Mouse (Mus musculus): ENCODE data around the gene Btnl2.

Gene Btnl2

DNA sequence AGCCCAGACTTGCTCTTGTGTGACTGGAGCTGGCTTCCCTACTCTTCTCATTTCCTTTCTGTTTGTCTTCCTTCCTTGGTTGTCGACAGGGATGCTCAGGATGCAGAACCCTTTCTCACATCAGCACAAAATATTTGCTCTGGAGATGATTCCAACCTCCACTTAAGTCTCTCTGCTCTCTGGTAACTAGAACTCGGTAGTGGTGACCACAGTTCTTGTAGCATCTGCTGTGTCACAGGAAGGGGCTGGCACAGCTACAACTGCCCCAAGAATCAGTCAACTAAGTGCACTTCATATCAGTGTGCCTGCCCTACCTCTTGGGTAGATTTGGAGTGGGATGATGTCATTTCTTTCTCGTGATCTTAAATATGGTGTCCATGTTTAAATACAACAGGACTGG lies 8.6 kb upstream of the Btnl2 start:
- in situ Hi-C loops (cut with MboI, MseI) = loop anchor here (5.0 kb wide), 1 partner anchor 74 kb away; no protein-coding TSS in a partner anchor

- in situ Hi-C loops (cut with MboI, MseI) = loop anchor here (5.0 kb wide), 1 partner anchor 75 kb away; no protein-coding TSS in a partner anchor
These were observed 6.9 kb upstream of the Btnl2 start for GRCm38 (mm10) chr17:34347606-34348308.

- in situ Hi-C loops (cut with MboI, MseI) = loop anchor here (5.0 kb wide), 1 partner anchor 77 kb away; no protein-coding TSS in a partner anchor
These were observed 5.2 kb upstream of the Btnl2 start for GRCm38 (mm10) chr17:34349429-34349828.

DNA sequence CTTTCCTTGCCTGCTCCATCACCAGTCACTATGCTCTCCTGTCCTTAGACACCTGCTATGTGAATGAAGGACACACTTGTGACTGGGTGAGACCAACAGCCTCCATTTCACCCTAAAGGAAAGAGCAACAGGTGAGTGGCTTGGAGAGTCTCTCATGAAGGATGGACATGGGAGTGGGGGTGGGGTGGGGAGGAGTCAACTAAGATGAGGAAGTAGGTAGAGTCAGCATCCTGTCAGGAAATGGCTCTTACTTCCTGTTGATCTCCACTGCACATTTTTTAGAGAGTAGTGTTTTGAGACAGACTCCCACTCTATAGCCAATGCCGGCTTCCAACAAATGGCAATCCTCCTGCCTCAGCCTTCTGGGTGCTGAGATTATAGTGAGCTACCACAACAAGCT lies 318 bp downstream of the Btnl2 start:
- in situ Hi-C loops (cut with MboI, MseI) = loop anchor here (5.0 kb wide), 1 partner anchor 108 kb away; no protein-coding TSS in a partner anchor

GRCm38 (mm10) chr17:34362954-34363546 lies 8.4 kb downstream of the Btnl2 start:
- in situ Hi-C loops (cut with MboI, MseI) = no loop called here

DNA sequence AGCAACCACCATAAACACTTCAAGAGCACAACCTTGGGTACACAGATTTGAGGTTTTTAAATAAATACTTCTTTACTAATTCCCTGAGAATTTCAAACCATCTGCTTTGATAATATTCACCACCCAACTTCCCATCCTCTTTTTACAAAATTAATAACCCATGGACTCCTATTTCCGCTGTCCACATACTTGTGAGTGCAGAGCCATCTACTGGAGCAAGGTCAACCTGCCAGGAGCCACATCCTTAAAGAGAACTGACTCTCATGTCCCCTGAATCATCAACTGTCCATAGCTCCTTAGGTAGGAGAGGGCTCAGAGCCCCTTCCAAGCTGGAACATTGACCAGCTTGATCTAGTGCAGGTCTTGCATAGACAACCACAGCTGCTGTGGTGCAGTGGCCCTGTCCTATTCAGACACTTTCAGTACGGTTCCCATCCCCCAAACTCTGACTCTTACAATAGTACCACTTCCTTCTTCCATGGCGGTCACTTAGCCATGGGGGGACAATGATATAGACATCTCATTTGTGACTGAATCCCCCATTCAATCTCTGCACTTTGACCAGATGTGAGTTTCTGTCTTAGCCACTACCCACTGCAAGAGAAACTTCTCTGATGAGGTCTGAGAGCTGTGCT lies 9.2 kb downstream of the Btnl2 start:
- in situ Hi-C loops (cut with MboI, MseI) = no loop called here

DNA sequence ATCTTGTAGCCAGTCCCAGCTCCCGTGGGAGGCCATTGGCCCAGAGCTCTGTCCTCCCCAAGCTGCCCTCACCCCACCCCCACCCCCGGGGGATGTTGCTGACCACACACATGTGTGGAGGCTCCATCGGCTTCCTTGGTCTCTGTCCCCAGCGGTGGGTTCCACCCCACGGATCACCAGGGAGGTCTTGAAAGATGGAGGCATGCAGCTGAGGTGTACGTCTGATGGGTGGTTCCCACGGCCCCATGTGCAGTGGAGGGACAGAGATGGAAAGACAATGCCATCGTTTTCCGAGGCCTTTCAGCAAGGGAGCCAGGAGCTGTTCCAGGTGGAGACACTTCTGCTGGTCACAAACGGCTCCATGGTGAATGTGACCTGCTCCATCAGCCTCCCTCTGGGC lies 10.4 kb downstream of the Btnl2 start:
- in situ Hi-C loops (cut with MboI, MseI) = no loop called here

- in situ Hi-C loops (cut with MboI, MseI) = no loop called here
These were observed 15.9 kb downstream of the Btnl2 start for GRCm38 (mm10) chr17:34370563-34370962.

DNA sequence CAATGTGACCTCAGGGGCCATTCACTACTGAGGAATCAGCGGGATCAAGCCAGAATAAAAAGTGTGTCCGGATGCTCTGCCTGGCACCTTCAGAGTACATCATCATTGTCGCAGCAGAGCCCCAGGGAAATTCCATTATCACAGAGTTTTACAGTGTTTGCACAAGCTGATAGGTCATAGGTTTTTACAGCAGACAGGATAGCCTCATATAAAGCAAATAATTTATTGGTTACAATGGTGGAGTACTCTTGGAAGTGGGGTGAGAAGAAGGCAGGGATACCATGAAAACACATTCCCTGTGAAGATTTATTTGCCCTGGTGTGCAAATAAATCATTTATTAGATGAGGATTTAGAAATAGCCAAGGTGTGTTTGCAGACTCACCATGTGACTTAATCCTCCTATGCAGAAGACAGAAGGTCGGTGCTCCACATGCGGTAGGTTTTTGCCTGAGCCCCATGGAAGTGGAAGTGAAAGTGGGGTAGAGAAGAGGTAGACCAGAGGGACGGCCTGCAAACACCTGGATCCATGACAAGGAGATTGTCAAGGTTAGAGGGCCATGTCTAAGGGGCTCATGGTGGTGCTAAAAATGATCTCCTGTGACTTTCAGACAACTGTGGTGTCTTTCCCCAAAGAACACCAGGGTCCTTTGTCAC lies 18.6 kb downstream of the Btnl2 start:
- in situ Hi-C loops (cut with MboI, MseI) = no loop called here

GRCm38 (mm10) chr17:34376847-34377246 lies 22.2 kb downstream of the Btnl2 start, which contains the start of gene Btnl1:
Gene Btnl1, plus strand, starts transcription at chr17:34377132.
- in situ Hi-C loops (cut with MboI, MseI) = no loop called here

DNA sequence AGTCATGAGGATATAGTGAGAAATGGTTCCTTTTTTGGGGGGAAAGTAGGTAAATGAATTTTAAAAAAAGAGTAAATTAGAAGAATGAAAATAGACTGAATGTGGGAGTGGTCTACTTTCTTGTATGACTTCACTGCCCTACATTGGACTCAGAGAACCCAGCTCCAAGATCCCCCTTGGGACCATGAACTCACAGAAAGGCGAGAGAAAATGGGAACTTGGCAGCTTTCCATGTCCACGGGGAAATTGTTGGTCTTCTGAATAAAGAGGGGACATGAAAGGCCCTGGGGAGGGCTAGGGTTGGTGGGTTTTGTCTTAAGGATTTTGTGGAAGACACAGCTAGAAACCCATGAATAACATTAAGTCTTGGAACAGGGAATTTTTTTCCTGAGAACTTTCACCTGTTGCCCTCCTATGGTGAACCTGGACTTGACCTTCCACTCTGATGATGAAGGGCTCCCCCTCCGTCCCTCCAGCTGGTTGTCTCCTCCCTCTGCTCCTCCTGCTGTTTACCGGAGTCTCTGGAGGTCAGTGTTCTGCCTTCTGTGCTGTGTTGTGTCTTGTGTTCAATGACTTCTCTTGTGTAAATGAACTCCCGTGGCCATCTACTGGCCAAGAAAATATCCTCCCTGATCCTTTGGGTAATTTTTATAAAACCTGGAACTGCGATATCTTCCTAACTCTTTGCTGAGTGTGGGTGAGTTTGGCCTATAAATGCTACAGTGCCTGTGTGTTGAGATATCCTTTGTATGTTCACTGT lies 23.0 kb downstream of the Btnl2 start:
- in situ Hi-C loops (cut with MboI, MseI) = no loop called here

- in situ Hi-C loops (cut with MboI, MseI) = no loop called here
These were observed 24.1 kb downstream of the Btnl2 start for GRCm38 (mm10) chr17:34378716-34379115.

DNA sequence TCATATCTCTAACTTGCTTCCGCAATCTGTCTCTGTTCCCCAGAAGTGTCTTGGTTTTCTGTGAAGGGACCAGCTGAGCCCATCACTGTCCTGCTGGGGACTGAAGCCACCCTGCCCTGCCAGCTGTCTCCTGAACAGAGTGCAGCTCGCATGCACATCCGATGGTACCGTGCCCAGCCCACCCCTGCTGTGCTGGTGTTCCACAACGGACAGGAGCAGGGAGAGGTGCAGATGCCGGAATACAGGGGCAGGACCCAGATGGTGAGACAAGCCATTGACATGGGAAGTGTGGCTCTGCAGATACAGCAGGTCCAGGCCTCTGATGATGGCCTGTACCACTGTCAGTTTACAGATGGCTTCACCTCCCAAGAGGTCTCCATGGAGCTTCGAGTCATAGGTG lies 24.8 kb downstream of the Btnl2 start:
- in situ Hi-C loops (cut with MboI, MseI) = no loop called here

DNA sequence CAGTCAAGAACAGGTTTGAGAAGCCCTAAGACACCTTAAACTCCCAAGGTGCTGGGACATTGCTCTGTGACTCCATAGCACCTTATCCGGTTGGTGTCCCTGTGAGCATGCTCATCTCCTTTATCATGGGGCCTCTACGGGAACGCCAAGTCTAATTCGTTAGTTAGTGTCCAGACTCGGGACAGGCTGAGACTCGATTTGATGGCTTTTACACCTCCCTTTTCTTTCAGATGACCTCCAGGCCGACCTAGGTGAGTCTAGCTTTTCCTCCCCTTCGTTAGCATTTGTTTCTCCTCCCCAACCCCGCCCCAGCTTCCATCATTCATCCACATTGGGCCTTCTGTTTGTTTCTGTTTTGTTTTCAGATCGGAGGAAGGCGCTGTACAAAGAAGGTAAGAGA lies 27.3 kb downstream of the Btnl2 start:
- in situ Hi-C loops (cut with MboI, MseI) = no loop called here

DNA sequence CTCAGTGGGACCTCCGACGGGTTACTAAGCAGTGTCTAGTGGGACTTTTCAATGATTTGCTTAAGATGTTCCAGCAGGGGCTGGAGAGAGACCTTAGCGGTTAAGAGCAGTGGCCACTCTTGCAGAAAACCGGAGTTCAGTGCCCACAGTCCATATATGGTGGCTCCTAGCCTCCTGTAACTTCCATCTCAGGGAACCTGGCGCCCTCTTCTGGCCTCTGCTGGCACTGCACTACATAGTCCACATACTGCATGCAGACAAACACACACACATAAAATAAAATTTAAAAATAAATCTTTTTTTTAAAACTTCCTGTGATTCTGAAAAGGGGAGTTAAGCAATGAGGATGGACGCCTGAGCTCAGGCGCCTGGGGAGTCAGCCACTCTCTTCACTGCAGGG lies 28.6 kb downstream of the Btnl2 start:
- in situ Hi-C loops (cut with MboI, MseI) = no loop called here

- in situ Hi-C loops (cut with MboI, MseI) = no loop called here
These were observed 30.1 kb downstream of the Btnl2 start for GRCm38 (mm10) chr17:34384699-34385098.

GRCm38 (mm10) chr17:34386656-34387055 lies 32.0 kb downstream of the Btnl2 start:
- in situ Hi-C loops (cut with MboI, MseI) = no loop called here

DNA sequence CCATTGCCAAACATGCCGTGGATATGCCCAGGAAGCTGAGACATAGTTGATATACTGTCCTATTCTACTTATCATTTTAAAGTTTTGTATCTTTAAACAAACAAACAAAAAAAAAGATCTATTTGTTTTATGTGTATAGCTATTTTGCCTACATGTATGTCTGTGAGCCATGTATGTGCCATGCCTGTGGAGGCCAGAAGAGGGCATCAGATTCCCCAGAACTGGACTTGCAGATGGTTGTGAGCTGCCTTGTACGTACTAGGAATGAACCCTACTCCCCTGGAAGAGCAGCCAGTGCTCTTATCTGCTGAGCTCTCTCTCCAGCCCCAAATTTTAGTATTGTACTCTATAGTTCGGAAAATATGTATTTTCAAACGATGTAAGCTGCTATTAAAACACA lies 33.9 kb downstream of the Btnl2 start:
- in situ Hi-C loops (cut with MboI, MseI) = no loop called here

DNA sequence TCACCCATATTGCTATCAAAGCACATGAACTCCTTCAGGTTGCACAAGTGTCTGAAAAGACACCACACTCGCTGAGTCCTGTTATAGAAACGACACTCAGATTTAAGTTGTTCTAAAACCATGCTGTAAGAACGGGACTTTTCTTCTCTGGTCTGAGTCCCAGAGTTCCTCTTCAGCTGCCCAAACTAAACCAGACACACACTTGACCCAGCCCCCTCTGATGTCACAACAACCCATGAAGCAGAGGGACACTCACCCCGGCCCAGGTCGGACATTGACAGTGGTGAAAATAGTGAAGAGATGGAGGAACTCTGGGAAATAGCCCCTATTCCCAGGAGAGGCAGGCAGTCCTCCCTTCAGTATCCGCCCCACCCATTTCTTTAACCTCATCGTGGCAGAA lies 36.9 kb downstream of the Btnl2 start:
- in situ Hi-C loops (cut with MboI, MseI) = no loop called here

- in situ Hi-C loops (cut with MboI, MseI) = no loop called here
These were observed 37.7 kb downstream of the Btnl2 start for GRCm38 (mm10) chr17:34392321-34392720.

DNA sequence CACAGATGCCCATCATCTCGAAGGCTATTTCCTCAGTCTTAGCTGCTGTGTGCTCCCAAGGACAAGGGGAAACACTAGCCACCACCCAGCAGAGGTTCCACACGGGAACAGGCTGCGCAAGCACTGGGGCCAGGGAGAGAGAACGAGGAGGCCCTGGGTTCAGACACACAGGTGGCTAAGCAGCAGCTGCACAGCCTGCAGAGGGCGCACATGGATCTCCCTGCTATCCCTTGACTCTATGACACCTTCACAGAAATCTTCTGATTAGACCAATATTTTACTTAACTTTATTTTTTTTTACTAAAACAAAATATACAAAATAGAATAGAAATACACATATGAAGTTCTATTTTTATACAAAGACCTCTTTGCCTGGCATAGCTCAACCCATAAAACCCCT lies 42.7 kb downstream of the Btnl2 start:
- in situ Hi-C loops (cut with MboI, MseI) = no loop called here
